Mouse (Mus musculus): ENCODE data around the gene Tsga13. TPM values are rescaled to one million over a fixed set of nuclear protein-coding genes. Genes with fewer than 3 reads are reported as not detected.

The Tsga13 gene
- not detected in 2 replicates for polyA plus RNA-seq (2012; rRNA removed)

DNA sequence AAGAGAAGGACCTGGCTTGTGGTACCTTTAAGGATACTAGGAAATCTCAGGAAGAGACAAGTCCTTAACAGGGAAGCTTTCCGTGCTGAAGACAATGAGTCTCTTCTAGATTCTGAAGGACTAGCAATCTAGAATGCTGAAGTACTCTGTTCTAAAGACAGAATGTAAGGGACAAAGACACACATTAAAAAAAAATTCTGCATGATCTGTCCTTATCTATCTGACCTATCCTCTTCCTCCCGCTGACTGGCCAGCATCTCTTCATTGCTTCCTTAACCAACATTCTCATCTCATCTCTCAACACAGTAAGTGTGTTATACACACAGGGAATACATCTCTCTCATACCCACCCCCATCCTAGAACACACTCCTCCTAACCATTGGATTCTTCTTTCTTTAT, at the start of gene Tsga13:
Tsga13 (minus strand) TSS at position 101 of the 400 bp plus-strand sequence.

DNA sequence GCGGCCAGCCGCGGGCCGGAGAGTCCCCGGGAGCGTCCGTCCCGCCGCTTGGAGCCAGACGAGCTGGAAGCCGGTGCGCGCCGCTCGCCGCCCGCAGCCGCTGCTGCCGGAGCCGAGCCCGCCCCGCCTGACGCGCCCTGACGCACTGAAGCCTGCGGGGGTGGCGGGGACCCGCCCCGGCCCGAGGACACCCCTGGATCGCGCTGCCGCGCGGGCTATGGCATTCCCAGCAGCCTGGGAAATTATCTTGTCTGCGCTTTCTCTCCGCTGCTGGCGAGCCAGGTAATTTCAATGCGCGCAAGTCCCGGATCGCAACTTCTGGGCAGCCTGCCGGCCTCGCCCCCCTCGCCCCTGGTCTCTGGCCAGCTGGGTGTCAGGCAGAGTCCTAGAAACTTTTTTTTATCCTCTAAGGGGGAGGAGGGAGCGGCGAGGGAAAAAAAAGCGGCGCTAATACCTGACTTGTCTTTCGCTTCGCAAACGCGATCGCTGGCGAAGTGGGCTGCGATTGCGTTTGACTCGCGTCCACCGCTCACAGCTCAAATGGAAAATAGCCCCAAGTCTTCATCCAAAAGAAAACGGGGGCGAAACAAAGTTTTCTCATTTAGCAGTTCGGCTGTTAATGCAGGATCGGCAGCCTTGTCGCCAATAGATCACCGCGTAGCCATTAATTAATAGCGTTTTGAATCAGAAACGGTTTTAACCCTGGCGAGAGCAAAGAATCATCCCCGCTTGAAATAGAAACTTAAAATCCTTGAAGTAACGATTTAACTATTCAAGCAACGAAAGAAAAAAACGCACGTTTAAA, 43.6 kb upstream of the Tsga13 start, which contains the start of gene Klf14:
Klf14 (minus strand) TSS at position 343 of the 805 bp plus-strand sequence.

DNA sequence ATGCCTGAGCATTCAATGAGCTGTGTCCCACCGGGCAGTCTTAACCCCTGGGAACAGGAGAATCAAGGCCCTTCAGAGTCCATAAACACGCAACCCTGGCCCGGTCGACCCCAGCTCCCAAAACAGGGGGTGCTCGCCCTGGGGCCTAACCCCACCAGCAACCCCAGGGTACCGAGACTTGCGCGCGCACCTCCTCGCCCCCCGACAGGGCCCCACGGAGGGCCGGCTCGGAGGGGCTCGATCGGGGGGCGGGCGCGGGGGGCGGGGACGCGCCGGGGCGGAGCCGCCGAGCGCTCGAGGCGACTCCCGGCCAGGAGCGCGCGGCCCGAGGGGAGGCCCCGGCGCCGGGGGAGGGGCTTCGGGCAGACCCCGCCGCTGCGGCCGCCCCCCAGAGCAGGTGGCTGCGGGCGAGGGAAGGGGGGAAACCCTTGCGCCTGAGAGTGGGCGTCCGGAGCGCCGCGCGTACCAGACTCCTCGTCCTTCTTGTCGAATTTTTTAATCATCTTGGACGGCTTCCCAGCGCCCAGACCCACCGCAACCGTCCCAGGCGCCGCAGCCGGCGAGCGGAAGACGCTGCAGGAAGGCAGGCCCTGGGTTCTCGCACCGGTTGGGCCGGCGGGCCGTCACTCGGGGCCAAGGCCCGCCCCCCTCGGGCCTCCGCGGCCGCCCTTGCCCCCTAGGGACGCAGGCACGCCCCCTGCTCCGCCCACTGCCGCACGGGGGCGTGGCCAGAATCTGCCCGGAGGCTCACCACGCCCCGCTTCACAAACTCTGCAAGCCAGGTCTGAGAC, 19.0 kb downstream of the Tsga13 start, which contains the start of gene Copg2:
Copg2 (minus strand) TSS at position 600 of the 791 bp plus-strand sequence.

Other genes starting within 250 kb of the Tsga13 start
- 5.2 and 7.2 TPM in 2 replicates for gene Cep41, start 221.8 kb downstream of the Tsga13 start, polyA plus RNA-seq (2012; rRNA removed)
- 300 and 331 TPM in 2 replicates for gene Mest, start 192.0 kb downstream of the Tsga13 start, polyA plus RNA-seq (2012; rRNA removed)
- gene Copg2, start 18.8 kb downstream of the Tsga13 start, polyA plus RNA-seq (2012; rRNA removed): 7.2 and 12.1 TPM in 2 replicates
- gene Klf14, start 43.5 kb upstream of the Tsga13 start, polyA plus RNA-seq (2012; rRNA removed): 0.09 TPM in 1 of 2 replicates, not detected in the other

Data from ovary, adult 2 months (tissue).